Mouse (Mus musculus) T-helper 2 cell (primary cell): ENCODE measurements at regions not wholly inside any gene's neighbourhood (a gene's known extent, or its start where the extent isn't known, plus 50 kb on each side); places are given as distances from the start of the nearest gene placed in this dataset.

Experiments
- in situ Hi-C: fragments of 300-600 bp; cut with MboI, MseI; formaldehyde crosslinking; loops from one replicate; pipeline ENCODE4 v1.15.1; 2025; ENCODE audit warnings: high pct_unique_total_duplicates

DNA sequence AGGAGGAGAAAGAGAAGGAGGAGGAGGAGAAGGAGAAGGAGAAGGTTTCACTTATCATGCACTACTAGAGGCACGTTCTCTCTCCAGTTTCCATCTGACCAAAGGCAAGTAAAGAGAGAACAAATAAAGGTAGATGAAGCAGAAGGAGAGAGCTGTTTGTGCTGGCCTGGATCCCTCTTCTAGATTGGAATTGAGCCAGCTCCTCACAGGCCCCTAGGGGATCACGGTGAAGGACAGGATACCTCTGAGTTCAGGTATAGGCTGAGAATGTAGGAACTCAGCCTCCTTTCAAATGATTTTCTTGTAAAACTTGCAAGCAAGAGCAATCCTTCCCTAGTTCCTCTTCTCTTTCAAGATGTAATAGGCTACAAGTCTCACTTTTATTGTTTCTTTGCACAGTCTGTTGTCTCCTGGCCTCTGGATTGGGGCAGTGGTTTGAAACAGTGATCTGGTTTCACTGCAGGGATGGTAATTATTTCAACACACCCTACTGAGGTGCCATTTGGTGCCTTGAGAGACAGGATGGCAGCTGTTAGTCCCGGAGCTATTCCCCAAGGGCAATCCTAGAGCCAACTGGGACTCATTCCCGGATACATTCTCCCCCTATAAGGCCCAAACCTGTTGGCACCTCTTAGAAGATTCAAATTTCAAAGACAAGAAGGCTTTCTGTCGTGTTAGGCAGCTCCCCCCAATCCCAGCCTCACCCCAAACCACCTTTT lies 134.8 kb downstream of the Gm9817 start:
- in situ Hi-C loops, result no loop called here

DNA sequence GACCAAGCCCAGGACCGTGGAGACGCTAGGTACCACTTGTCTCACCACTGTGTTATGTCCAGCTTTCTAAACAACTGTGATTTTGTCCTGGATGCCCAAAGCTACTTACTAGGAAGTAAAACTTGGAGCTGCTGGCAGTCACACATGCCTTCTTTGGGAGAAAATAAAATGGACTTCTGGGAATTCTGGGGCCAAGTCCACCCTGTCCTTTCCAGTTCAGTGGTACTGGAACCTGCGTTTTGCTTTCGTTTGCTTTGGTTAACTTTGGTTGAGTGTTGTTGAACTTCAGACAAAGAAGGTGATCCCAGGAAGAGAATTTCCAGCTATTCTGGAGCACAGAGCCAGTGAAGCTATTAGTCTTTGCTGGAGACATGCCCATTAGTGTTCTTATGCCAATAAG lies 139.8 kb downstream of the Gm9817 start:
- in situ Hi-C loops, result no loop called here

- in situ Hi-C loops, result no loop called here
Measured at GRCm38 (mm10) chr13:45219671-45220070, 141.2 kb downstream of the Gm9817 start.

DNA sequence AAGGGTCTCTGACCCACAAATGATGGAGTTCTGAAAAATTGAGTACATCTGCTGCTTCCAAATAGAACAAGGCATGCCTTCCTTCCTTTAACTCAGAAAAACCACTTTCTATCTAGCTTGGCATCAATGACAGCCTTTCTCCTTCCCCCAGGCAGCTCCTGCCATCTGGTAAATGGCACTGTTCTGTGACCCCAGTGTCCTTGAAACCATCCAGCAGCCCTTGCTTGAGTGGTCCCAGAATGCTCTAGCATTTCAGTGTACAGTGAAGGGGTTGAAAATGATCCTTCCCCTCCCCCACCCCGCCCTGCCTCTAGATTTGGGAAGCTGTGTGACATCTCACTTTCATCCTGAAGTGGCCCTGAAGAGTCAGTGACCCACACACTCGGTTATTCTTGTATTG lies 152.3 kb downstream of the Gm9817 start:
- in situ Hi-C loops, result no loop called here

- in situ Hi-C loops, result no loop called here
Measured at GRCm38 (mm10) chr13:45235236-45235635, 154.3 kb upstream of the Mylip start.

DNA sequence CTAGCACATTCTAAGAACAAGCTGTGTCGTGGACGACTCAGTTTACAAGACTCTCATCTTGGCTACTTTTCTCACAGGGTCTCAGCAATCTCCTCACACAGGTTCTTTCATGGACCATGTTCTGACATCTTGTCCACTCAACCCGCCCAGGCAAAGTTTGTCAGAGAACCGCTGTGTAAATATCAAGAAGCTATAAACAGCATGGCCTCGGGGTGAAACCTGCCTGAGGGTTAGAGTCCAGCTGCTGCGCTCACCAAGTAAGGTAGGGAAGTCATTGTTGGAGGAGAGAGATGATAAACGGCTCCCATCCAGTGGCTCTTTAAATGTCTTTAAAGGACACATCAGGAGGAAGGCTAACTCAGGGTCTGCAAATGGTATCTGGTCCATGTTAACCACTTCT lies 151.3 kb upstream of the Mylip start:
- in situ Hi-C loops, result no loop called here

GRCm38 (mm10) chr13:45239153-45239552 lies 150.4 kb upstream of the Mylip start:
- in situ Hi-C loops, result no loop called here

- in situ Hi-C loops, result no loop called here
Measured at GRCm38 (mm10) chr13:45240009-45240653, 149.4 kb upstream of the Mylip start.

DNA sequence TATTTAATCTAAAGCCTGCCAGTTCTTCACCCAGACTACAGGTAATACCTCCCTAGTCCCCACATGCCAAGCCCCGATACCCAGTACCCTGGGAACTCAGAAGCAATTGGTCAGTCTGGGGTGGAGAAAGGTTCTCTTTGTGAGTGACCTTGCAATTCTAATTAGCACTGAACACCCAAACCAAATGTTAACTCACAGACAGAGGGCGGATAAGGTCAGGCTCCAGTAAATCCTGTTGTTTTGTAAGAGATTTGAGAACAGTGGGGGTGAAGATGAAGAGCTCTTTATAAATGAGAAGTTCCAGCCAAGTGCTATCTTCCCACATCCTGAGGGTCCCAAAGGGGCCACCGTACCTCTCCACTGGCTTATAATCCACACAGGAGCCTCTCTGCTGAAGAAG lies 147.3 kb upstream of the Mylip start:
- in situ Hi-C loops, result no loop called here

- in situ Hi-C loops, result no loop called here
Measured at GRCm38 (mm10) chr13:45242750-45243149, 146.8 kb upstream of the Mylip start.

DNA sequence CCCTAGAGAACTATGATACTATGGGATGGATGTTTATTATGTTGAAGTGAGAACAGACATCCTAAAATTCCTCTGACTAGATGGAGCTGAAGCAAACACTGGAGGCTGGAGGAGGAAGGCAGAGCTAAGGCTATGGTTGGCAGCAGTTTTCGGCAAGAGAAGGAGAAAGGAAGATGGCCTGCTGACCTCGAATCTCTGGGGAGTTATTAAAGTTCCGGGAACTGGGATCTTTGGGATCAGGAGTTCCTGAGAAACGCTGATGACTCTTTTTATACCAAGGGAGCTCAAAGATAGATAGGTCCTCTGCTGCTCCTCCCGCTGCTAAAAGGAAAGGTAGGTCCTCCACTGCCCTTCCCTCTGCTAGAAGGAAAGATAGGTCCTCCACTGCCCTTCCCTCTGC lies 143.9 kb upstream of the Mylip start:
- in situ Hi-C loops, result no loop called here

DNA sequence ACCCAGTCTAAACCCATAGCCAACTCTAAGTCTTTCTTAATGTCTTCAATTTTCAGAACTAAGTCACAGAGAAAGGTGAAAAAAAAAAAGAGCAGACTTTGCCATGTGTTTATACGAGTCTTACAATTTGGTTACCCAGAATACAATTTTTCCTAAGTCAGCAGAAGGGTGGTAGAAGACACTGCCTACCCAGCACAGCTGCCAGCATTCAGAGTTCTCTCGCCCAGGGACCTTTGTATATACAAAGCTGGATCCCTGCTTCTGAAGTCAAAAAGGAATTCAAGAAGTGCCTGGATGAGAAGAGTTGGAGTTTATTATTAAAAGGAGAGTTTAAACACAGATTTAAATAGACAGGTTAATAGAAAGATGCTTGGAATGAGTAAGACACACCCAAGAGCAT lies 143.2 kb upstream of the Mylip start:
- in situ Hi-C loops, result no loop called here

DNA sequence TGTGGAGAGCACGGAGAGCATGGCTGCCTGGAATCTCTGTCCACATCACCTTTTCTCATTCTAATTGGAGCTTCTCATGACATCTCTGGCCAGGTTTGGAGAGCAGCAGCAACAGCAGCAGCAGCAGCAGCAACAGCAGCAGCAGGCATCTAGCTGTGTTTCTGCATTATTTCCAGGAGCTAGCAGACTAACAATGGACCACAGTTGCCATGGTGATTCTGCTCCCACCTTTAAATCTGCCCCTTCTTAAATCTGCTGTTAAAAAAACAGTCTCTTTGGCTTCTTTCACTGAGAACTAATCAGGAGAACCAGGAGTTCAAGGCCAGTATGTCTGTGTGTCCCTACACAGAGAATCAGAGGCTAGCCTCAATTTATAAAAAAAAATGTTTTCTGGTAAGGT lies 139.5 kb upstream of the Mylip start:
- in situ Hi-C loops, result no loop called here

DNA sequence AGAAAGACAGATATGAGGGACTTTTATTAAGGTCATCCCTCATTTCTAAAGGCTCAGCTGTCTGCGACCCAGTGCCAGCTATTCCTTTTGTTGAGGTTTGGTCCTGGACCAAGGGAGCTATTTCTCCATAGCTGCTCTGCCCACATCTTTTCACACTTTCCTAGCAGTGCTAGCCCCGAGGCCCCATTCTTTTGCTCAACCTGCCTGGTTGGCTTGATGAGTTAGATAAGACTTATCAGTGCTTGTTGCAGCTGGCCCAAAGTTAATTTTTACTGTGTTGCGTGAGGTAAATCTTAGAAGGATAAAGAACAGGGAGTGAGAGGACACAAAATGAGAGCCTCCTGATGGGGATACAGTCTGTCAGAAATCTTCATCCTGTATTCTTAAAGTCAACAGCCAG lies 138.5 kb upstream of the Mylip start:
- in situ Hi-C loops, result no loop called here

DNA sequence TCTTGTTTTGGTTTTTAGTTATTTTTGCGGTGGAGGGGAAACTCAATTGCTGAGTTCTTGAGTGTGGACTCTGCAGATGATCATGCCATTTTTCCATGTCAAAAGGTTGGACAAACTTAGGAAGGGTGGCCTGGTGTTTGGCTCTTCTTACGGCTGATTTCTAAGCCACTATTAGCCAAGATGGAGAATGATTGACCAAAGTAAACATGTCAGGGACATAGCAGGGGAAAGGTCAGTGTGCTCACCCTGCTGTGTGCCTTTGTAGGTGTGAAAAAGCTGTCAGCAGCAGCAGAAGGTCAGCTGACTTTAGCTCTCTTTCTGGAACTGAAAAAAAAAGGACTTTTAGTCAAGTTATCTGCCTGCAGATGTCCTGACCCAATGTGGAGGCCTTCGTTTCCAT lies 137.4 kb upstream of the Mylip start:
- in situ Hi-C loops, result no loop called here

GRCm38 (mm10) chr13:45253221-45253620 lies 136.3 kb upstream of the Mylip start:
- in situ Hi-C loops, result no loop called here

GRCm38 (mm10) chr13:45255277-45255676 lies 134.3 kb upstream of the Mylip start:
- in situ Hi-C loops, result no loop called here

DNA sequence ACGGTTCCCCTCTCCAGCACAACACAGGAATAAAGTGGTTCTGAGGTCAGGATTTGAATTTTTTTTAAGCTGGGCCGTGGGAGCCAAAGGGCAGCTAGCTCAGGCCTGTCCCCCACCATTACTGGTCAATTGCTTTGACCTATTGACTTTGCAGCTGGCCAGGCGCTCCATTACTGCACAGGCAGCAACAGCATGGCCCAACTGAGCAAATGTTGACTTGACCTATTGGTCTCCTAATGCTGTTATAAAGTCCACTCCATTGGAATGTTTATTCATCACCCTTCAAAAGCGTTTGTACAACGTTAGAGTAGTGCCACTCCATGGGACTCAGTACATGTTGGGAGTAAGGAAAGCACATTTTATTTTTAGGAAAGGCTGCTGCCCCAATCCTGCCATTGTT lies 127.5 kb upstream of the Mylip start:
- in situ Hi-C loops, result no loop called here

- in situ Hi-C loops, result no loop called here
Measured at GRCm38 (mm10) chr13:45266287-45267064, 123.1 kb upstream of the Mylip start.

- in situ Hi-C loops, result no loop called here
Measured at GRCm38 (mm10) chr13:45267446-45267845, 122.1 kb upstream of the Mylip start.

DNA sequence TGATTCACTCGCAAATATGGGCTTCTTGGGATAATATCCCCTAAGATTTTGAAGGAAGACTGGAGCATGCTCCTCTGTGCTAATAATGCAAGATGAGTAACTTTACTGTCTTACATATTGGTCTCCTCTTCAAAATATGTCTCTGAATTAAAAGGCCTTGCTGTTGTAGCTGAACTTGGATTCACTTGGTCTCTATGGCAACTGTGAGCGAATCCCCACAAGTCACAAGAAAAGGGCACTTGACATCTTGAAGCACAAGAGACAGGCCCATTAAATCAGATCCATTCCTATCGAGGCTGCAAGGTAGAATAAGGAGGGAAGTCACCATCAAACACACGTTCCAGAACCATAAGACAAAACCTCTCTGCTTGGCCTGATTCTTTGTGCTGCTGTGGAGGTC lies 121.6 kb upstream of the Mylip start:
- in situ Hi-C loops, result no loop called here

DNA sequence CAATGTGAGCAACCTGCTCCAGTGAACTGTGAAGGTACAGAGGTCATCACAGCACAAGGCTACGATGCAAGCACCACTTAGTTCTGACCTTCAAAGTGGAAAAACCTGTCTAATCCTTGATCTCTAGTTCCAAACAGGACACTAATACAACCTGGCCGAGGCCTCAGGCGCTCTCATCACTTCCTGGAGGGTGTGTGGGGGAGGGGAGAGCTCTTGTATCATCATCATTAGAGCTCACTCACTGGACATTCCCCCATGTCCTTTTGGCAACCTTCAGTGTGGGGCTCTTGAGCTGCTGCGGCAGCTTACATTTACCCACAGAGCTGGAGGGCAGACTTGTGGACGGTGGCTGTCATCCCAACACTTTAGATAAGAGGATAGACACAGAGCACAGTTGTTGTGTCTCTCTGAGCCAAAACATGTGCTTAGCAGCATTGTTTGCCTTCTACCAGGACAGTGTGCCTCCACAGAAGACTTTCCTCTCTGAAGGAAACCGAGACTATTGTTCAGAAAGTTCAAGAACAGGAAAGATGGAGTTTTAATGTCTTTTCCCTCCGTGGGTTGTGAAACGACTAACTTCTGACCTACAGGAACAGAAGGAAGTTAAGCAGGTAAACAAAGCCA lies 115.2 kb upstream of the Mylip start:
- in situ Hi-C loops, result no loop called here
